Mouse (Mus musculus): ENCODE measurements around the gene Mitf. TPM values are rescaled to one million over a fixed set of nuclear protein-coding genes. Genes with fewer than 3 reads are reported as not detected.

Gene Mitf
- total RNA-seq, 1 experiment from 2014 or later: 10.0 TPM

GRCm38 (mm10) chr6:97871296-97872030 is 64.6 kb downstream of the Mitf start:
- no peak for ATAC-seq (ENCODE audit: extremely low read depth, insufficient number of reproducible peaks, low FRiP score, poor library complexity, severe bottlenecking)

GRCm38 (mm10) chr6:97873102-97873501 is 66.2 kb downstream of the Mitf start:
- no peak for ATAC-seq (ENCODE audit: extremely low read depth, insufficient number of reproducible peaks, low FRiP score, poor library complexity, severe bottlenecking)

GRCm38 (mm10) chr6:97876990-97877389 is 70.1 kb downstream of the Mitf start:
- no peak for ATAC-seq (ENCODE audit: extremely low read depth, insufficient number of reproducible peaks, low FRiP score, poor library complexity, severe bottlenecking)

GRCm38 (mm10) chr6:97877492-97877891 is 70.6 kb downstream of the Mitf start:
- no peak for ATAC-seq (ENCODE audit: extremely low read depth, insufficient number of reproducible peaks, low FRiP score, poor library complexity, severe bottlenecking)

GRCm38 (mm10) chr6:97880363-97880762 is 73.5 kb downstream of the Mitf start:
- no peak for ATAC-seq (ENCODE audit: extremely low read depth, insufficient number of reproducible peaks, low FRiP score, poor library complexity, severe bottlenecking)

GRCm38 (mm10) chr6:97881935-97882334 is 75.1 kb downstream of the Mitf start:
- ATAC-seq (ENCODE audit: extremely low read depth, insufficient number of reproducible peaks, low FRiP score, poor library complexity, severe bottlenecking): no peak

- ATAC-seq (ENCODE audit: extremely low read depth, insufficient number of reproducible peaks, low FRiP score, poor library complexity, severe bottlenecking): no peak
Observed at GRCm38 (mm10) chr6:97882931-97883330, 76.1 kb downstream of the Mitf start.

- no peak for ATAC-seq (ENCODE audit: extremely low read depth, insufficient number of reproducible peaks, low FRiP score, poor library complexity, severe bottlenecking)
Observed at GRCm38 (mm10) chr6:97883496-97883895, 76.6 kb downstream of the Mitf start.

GRCm38 (mm10) chr6:97884971-97885370 is 78.1 kb downstream of the Mitf start:
- ATAC-seq (ENCODE audit: extremely low read depth, insufficient number of reproducible peaks, low FRiP score, poor library complexity, severe bottlenecking): no peak

GRCm38 (mm10) chr6:97885606-97886005 is 78.8 kb downstream of the Mitf start:
- ATAC-seq (ENCODE audit: extremely low read depth, insufficient number of reproducible peaks, low FRiP score, poor library complexity, severe bottlenecking): no peak

- no peak for ATAC-seq (ENCODE audit: extremely low read depth, insufficient number of reproducible peaks, low FRiP score, poor library complexity, severe bottlenecking)
Observed at GRCm38 (mm10) chr6:97887893-97888292, 81.0 kb downstream of the Mitf start.

GRCm38 (mm10) chr6:97888596-97888995 is 81.7 kb downstream of the Mitf start:
- ATAC-seq (ENCODE audit: extremely low read depth, insufficient number of reproducible peaks, low FRiP score, poor library complexity, severe bottlenecking): no peak

- no peak for ATAC-seq (ENCODE audit: extremely low read depth, insufficient number of reproducible peaks, low FRiP score, poor library complexity, severe bottlenecking)
Observed at GRCm38 (mm10) chr6:97893546-97893945, 86.7 kb downstream of the Mitf start.

- ATAC-seq (ENCODE audit: extremely low read depth, insufficient number of reproducible peaks, low FRiP score, poor library complexity, severe bottlenecking): no peak
Observed at GRCm38 (mm10) chr6:97897191-97897590, 90.3 kb downstream of the Mitf start.

- no peak for ATAC-seq (ENCODE audit: extremely low read depth, insufficient number of reproducible peaks, low FRiP score, poor library complexity, severe bottlenecking)
Observed at GRCm38 (mm10) chr6:97898085-97898484, 91.2 kb downstream of the Mitf start.

GRCm38 (mm10) chr6:97901561-97901960 is 94.7 kb downstream of the Mitf start:
- no peak for ATAC-seq (ENCODE audit: extremely low read depth, insufficient number of reproducible peaks, low FRiP score, poor library complexity, severe bottlenecking)

- ATAC-seq (ENCODE audit: extremely low read depth, insufficient number of reproducible peaks, low FRiP score, poor library complexity, severe bottlenecking): no peak
Observed at GRCm38 (mm10) chr6:97902205-97902604, 95.4 kb downstream of the Mitf start.

- no peak for ATAC-seq (ENCODE audit: extremely low read depth, insufficient number of reproducible peaks, low FRiP score, poor library complexity, severe bottlenecking)
Observed at GRCm38 (mm10) chr6:97914768-97915167, 107.9 kb downstream of the Mitf start.

GRCm38 (mm10) chr6:97916386-97916903 is 109.6 kb downstream of the Mitf start:
- ATAC-seq (ENCODE audit: extremely low read depth, insufficient number of reproducible peaks, low FRiP score, poor library complexity, severe bottlenecking): no peak

- ATAC-seq (ENCODE audit: extremely low read depth, insufficient number of reproducible peaks, low FRiP score, poor library complexity, severe bottlenecking): no peak
Observed at GRCm38 (mm10) chr6:97918051-97918450, 111.2 kb downstream of the Mitf start.

- no peak for ATAC-seq (ENCODE audit: extremely low read depth, insufficient number of reproducible peaks, low FRiP score, poor library complexity, severe bottlenecking)
Observed at GRCm38 (mm10) chr6:97918481-97918880, 111.6 kb downstream of the Mitf start.
